Mouse (Mus musculus): ENCODE measurements around the gene Sfrp2.

Gene Sfrp2

DNA sequence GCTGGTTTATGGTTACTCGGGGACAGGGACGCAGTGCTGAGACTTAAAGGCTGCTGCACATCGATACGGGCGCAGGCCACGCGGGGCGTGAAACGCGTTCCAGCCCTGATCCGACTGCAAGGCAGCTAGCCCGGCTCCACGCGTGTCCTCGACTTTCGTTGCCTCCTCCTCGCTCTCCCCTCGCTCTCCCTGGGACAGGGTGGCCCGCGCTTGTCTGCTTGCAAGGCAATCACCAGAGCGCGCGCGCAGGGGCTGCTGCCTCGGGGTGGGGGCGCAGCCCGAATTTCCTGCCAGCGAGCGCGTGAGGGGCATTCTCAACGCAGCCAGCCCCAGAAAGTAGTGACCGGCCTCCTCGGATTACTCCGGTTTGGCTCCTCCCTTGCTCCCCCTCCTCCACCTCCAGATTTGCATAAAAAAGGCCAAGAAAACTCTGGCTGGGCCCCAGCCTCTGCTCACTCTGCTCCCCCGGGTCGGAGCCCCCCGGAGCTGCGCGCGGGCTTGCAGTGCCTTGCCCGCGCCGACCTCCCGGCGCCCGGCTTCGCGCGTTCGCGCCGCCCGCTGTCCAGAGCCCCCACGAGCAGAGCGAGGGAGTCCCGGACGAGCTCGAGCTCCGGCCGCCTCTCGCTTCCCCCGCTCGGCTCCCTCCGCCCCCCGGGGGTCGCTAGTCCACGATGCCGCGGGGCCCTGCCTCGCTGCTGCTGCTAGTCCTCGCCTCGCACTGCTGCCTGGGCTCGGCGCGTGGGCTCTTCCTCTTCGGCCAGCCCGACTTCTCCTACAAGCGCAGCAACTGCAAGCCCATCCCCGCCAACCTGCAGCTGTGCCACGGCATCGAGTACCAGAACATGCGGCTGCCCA, at the start of gene Sfrp2:
Gene Sfrp2, plus strand, starts transcription at position 451 of the 855 bp plus-strand sequence.
- DNase-seq (ENCODE audit: low spot score in 2 of 2), result peak; percentile 59 to 68

DNA sequence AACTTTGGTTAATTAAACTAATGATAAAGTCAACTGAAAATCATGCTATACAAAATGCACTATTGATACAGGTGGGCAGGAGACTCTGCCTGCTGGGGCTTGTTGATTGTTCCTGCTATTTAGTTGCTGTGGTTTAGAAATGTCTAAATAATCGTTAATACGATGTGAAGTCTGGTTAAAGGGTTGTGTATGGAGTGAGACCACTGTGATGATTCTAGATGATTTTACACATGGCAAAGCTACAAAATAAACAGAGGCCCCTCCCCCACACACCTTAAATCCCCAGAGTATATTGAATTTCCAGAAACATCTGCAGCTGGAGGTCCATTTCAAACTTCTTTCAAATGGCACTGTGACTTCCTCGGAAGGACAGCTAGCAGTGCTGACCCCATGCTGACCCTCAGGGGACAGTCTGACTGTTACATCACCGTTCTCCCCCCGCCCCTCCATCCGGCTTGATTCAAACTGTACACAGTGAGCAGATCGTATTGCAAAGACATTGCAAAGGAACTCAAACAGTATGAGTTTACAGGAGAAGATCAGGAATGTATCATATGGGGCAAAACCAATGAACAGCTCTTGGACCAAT, 48.4 kb upstream of the Sfrp2 start:
- no peak for DNase-seq (ENCODE audit: low spot score in 2 of 2)

- no peak for DNase-seq (ENCODE audit: low spot score in 2 of 2)
These were observed 47.5 kb upstream of the Sfrp2 start for GRCm38 (mm10) chr3:83718662-83719061.

- DNase-seq (ENCODE audit: low spot score in 2 of 2), result no peak
These were observed 37.9 kb upstream of the Sfrp2 start for GRCm38 (mm10) chr3:83728223-83728622.

GRCm38 (mm10) chr3:83728675-83729390, 37.3 kb upstream of the Sfrp2 start:
- DNase-seq (ENCODE audit: low spot score in 2 of 2), result no peak

DNA sequence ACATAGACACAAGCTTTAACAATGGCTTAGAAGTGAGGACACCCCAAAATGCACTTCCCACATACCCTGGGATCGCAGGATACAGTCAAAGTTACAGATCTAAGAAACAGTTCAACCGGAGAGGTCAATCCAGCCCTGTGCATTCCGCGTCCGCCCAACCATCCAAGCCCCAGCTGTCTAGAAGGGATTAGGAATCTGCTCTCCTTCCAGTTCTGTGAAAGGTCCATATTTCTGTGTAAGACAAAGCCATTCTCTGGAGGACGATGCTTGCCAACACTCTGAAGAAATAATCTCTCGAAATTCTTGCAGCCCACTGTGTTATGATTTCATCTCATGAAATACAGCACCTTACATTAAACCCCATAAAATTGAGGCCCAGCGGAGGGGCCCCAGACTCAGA, 32.1 kb upstream of the Sfrp2 start:
- no peak for DNase-seq (ENCODE audit: low spot score in 2 of 2)

DNA sequence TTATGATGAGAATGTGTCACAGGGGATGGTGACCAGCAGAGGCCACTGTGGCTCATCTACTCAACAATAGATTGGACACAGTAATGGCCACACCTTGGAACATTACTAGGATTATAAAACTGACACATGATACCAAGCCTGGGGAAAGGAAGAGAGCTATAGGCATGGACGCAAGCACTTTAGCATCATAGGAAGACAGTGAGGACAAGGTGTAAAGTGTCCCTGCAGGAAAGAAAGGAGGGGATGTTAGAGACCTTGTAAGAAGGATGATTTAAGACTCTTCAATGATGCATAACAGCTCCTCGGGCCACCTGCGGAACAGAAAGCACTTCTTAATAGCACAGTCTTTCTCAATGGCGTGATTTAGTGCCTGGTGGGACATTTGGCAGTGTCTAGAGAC, 29.1 kb upstream of the Sfrp2 start:
- DNase-seq (ENCODE audit: low spot score in 2 of 2), result no peak

GRCm38 (mm10) chr3:83740246-83740645, 25.9 kb upstream of the Sfrp2 start:
- no peak for DNase-seq (ENCODE audit: low spot score in 2 of 2)

DNA sequence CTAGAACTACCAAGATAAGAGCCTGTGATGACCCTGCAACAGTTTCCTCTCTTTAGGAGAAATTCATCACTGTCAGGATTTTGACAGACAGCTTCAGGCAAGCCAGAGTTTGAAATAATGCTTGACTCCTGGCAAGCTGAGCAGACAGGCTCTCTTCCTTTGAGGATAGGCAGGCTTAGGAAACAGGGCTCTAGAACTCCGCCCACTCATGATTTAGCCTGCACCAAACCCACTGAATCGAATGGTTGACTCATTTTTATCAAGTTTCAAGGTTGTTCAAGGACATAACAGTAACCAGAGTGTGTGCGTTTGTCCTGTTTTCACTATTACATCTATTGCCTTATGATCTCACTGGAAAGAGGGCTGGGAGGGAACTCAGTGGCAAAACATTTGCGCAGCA, 18.8 kb upstream of the Sfrp2 start:
- no peak for DNase-seq (ENCODE audit: low spot score in 2 of 2)

GRCm38 (mm10) chr3:83747895-83748294, 18.2 kb upstream of the Sfrp2 start:
- no peak for DNase-seq (ENCODE audit: low spot score in 2 of 2)

DNA sequence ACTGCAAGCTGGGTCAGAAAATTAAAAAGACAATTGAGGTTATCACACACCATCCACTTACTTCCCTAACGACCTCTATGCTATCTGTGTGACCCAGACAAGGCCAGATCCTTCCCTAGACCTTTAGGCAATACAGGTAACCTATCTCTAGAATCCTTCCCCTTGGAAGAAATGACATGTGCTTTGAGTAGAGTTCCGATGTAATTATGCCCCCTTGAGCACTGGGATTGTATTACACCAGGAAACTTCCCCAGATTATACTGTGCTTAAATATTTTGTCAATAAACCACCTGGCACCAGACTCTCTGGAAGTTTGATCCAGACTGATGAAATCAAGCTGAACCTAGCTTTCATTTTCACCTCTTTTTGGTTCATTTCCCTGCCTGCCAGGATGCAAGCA, 14.5 kb upstream of the Sfrp2 start:
- DNase-seq (ENCODE audit: low spot score in 2 of 2), result no peak

DNA sequence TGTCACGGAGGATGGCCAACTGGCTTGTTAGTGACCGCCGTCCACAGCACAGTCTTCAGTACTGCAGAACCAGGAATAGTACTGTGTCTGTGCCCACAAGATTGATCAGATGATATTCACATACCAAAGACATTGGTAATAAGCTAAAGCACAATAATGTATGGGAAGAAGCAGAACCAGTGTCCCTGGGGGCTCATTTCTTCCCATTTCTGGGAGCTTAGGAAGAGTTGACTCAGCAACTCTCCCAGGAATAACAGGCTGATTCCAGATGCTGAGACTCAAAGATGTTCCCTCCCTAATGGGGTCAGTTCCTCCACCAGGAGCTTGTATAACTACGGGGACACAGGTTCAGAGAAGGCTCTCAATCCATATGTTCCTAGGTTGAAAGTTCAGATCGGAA, 13.9 kb upstream of the Sfrp2 start:
- DNase-seq (ENCODE audit: low spot score in 2 of 2), result no peak

DNA sequence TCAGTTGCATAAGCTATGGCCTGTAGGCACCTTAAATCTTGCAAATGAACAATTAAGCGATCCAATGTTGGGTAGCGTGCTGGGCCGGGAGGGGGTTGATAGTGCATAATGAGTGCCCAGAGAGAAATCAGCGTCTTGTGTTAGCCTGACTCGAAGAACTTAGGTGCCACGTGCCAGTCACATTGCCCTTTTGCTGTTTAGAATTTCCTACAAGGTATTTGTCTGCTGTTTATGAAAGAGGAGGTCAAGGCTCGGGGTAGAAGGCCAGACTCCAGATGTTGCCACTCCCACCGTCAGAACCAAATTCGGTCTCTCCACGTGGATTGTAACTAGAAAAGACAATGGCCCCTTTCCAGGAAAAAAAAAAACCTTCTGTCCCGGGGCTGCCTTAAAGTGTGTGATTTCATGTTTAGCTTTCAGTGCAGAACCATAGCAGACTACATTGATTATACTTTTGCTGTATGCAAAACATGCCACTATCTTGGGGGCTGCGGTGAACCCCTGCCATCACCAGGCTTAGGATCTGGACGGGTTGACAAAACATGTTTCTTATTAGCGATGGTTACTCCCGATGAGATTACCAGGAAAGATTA, 11.0 kb upstream of the Sfrp2 start:
- no peak for DNase-seq (ENCODE audit: low spot score in 2 of 2)

- DNase-seq (ENCODE audit: low spot score in 2 of 2), result no peak
These were observed 10.5 kb upstream of the Sfrp2 start for GRCm38 (mm10) chr3:83755666-83756065.

DNA sequence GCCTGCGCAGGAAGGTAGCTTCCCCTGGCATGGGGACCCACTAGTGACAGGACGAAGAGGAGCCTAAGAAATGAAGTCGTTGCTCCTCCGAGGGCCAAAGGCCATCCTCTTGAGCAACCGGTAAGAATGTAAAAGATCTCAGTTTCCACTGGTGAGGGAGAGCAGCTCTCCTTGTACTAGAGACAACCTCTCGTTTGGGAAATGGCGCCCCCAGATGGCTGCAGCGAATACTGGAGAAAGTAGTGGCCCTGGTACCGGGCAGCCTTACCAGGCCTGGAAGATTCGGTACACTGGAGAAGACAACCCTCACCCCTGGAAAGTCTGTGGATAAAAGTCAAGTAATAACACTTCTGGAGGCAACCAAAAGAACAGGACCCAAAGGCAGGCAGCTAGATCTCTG, 3.8 kb upstream of the Sfrp2 start:
- DNase-seq (ENCODE audit: low spot score in 2 of 2), result no peak

- DNase-seq (ENCODE audit: low spot score in 2 of 2), result peak; percentile 87 to 90
These were observed 2.3 kb upstream of the Sfrp2 start for GRCm38 (mm10) chr3:83763551-83764548.

- no peak for DNase-seq (ENCODE audit: low spot score in 2 of 2)
These were observed 577 bp downstream of the Sfrp2 start for GRCm38 (mm10) chr3:83766726-83767070.

GRCm38 (mm10) chr3:83767121-83767520, 1.0 kb downstream of the Sfrp2 start:
- no peak for DNase-seq (ENCODE audit: low spot score in 2 of 2)

DNA sequence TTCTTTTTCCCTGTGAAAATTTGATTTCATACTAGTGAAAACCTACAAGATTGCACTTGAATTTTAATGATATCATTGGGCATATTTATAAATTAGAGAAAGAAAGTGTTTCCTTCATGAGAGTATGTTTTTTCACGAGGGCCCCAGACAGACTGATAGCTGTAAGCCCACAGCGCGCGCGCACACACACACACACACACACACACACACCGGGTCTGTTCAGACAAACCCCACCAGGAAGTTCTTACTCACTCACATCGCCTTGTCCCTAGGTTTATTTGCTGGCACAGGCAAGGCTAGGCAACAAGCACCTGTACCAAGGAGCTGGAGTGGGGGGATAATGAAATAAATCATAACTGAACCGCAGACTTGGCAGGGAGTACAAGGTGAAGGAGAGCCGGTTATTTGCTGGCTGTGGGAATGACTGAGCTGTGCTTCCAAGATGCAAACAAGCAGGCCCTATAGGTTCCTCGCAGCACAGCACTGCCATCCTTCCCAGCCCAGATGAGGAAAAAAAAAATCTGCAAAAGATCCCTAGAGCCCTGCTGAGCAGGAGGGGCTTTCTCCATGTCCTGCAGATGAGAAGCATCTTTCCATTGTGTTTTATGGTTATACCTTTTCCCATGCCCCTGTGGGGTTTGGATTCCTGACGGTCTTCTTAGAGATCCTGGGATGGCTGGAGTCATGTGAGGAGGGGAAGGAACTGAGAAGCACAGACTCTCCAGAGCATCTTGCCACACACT, 2.3 kb downstream of the Sfrp2 start:
- no peak for DNase-seq (ENCODE audit: low spot score in 2 of 2)

DNA sequence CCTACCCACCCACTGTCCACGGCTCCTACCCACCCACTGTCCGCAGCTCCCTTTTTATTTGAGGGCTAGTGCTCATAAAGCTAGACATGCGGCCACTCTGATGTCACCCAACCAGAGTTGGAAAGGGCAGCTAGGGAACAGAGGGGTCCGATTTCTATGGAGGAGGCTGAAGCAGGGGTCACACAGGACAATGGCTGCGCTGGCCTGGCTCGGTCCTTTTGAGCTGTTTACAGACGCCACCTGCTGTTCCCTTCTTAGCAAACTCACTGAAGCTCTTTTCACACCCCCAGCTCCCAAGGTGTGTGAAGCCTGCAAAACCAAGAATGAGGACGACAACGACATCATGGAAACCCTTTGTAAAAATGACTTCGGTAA, 2.9 kb downstream of the Sfrp2 start:
- no peak for DNase-seq (ENCODE audit: low spot score in 2 of 2)
